Mouse (Mus musculus): ENCODE results near the gene Tnrc6b. TPM values are rescaled to one million over a fixed set of nuclear protein-coding genes. Genes with fewer than 3 reads are reported as not detected.

The Tnrc6b gene
- polyA plus RNA-seq, 1 experiment from 2014 or later, result 41.6 TPM

- ATAC-seq, result no peak
- Histone ChIP-seq H3K36me3 (ENCODE audit: control insufficient read depth, insufficient read depth) (no peaks in the 10 kb centered on the region), H3K27me3 (replicated peaks; ENCODE audit: control insufficient read depth, insufficient read depth, low read length) (no peaks in the 10 kb centered on the region), H3K27ac (ENCODE audit: low read length) (no peak overlapping the region), H3K4me2 (ENCODE audit: low read length) (no peak overlapping the region), H3K4me1 (replicated peaks; ENCODE audit: control insufficient read depth, insufficient read depth, low read length) (no peaks in the 10 kb centered on the region), H3K4me3 (replicated peaks; ENCODE audit: low read length) (no peak overlapping the region), H3K9me3 (ENCODE audit: control insufficient read depth, low read length) (no peaks in the 10 kb centered on the region), H3K9ac (replicated peaks; ENCODE audit: low read depth, low read length) (no peak overlapping the region)
- WGBS, result 92% methylated on average over 3 of the region's 3 CpGs
Measured at GRCm38 (mm10) chr15:80742991-80743474, 31.9 kb downstream of the Tnrc6b start.

- ATAC-seq, result no peak
- WGBS, result 91% methylated on average over 7 of the region's 7 CpGs
Measured at GRCm38 (mm10) chr15:80743606-80744005, 32.5 kb downstream of the Tnrc6b start.

GRCm38 (mm10) chr15:80744667-80745422 lies 33.7 kb downstream of the Tnrc6b start:
- Histone ChIP-seq H3K27me3 (replicated peaks; ENCODE audit: control insufficient read depth, insufficient read depth, low read length) (no peaks in the 10 kb centered on the region), H3K4me3 (replicated peaks; ENCODE audit: low read length) (no peak overlapping the region), H3K4me2 (ENCODE audit: low read length) (no peak overlapping the region), H3K4me1 (replicated peaks; ENCODE audit: control insufficient read depth, insufficient read depth, low read length) (no peaks in the 10 kb centered on the region), H3K9ac (replicated peaks; ENCODE audit: low read depth, low read length) (no peak overlapping the region), H3K36me3 (ENCODE audit: control insufficient read depth, insufficient read depth) (no peaks in the 10 kb centered on the region), H3K27ac (ENCODE audit: low read length) (no peak overlapping the region), H3K9me3 (ENCODE audit: control insufficient read depth, low read length) (no peaks in the 10 kb centered on the region)
- WGBS, result 90% methylated on average over 3 of the region's 3 CpGs
- no peak for ATAC-seq

More at GRCm38 (mm10) chr15:80743606-80744005, 32.5 kb downstream of the Tnrc6b start:
- H3K9me3 ChIP-seq (ENCODE audit: control insufficient read depth, low read length), result no peaks in the 10 kb centered on the region
- no peak overlapping the region for H3K4me2 ChIP-seq (ENCODE audit: low read length)
- no peak overlapping the region for H3K4me3 ChIP-seq (replicated peaks; ENCODE audit: low read length)
- H3K9ac ChIP-seq (replicated peaks; ENCODE audit: low read depth, low read length), result no peak overlapping the region
- H3K27ac ChIP-seq (ENCODE audit: low read length), result no peak overlapping the region
- H3K27me3 ChIP-seq (replicated peaks; ENCODE audit: control insufficient read depth, insufficient read depth, low read length), result no peaks in the 10 kb centered on the region
- H3K4me1 ChIP-seq (replicated peaks; ENCODE audit: control insufficient read depth, insufficient read depth, low read length), result no peaks in the 10 kb centered on the region
- H3K36me3 ChIP-seq (ENCODE audit: control insufficient read depth, insufficient read depth), result no peaks in the 10 kb centered on the region

- H3K27me3 ChIP-seq (replicated peaks; ENCODE audit: control insufficient read depth, insufficient read depth, low read length), result no peaks in the 10 kb centered on the region
- no peak overlapping the region for H3K4me2 ChIP-seq (ENCODE audit: low read length)
- no peak overlapping the region for H3K9ac ChIP-seq (replicated peaks; ENCODE audit: low read depth, low read length)
- no peak overlapping the region for H3K4me3 ChIP-seq (replicated peaks; ENCODE audit: low read length)
- WGBS, result 69% methylated on average over 5 of the region's 5 CpGs
- no peaks in the 10 kb centered on the region for H3K9me3 ChIP-seq (ENCODE audit: control insufficient read depth, low read length)
- H3K36me3 ChIP-seq (ENCODE audit: control insufficient read depth, insufficient read depth), result no peaks in the 10 kb centered on the region
- no peaks in the 10 kb centered on the region for H3K4me1 ChIP-seq (replicated peaks; ENCODE audit: control insufficient read depth, insufficient read depth, low read length)
- ATAC-seq, result no peak
- no peak overlapping the region for H3K27ac ChIP-seq (ENCODE audit: low read length)
Measured at GRCm38 (mm10) chr15:80748979-80749378, 37.9 kb downstream of the Tnrc6b start.

DNA sequence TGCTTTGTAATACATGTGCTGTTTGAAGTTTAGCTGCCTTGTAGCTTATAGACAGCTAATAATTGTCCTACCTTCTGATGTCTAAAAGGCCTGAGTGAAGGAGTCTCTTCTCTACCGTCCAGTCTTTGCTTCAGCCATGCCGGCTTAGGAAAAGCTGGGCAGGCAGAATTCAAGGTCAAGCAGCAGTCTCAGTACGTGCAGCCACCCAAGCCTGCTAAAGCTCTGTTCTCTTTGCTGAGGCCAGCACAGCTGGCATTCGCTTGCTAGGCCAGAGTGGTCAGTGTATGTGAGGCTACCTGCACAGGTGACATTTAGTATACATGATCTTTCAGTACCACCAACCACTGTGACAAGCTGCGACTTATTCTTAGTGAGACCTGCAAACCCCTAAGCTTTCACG lies 42.2 kb downstream of the Tnrc6b start:
- H3K9ac ChIP-seq (replicated peaks; ENCODE audit: low read depth, low read length), result no peak overlapping the region
- 70% methylated on average over 6 of the region's 6 CpGs for WGBS
- no peak overlapping the region; the same call in 1 of the 2 replicates for H3K27ac ChIP-seq (ENCODE audit: low read length)
- no peaks in the 10 kb centered on the region for H3K27me3 ChIP-seq (replicated peaks; ENCODE audit: control insufficient read depth, insufficient read depth, low read length)
- H3K9me3 ChIP-seq (ENCODE audit: control insufficient read depth, low read length), result no peaks in the 10 kb centered on the region
- ATAC-seq, result no peak
- no peak overlapping the region for H3K4me2 ChIP-seq (ENCODE audit: low read length)
- no peaks in the 10 kb centered on the region for H3K4me1 ChIP-seq (replicated peaks; ENCODE audit: control insufficient read depth, insufficient read depth, low read length)
- no peaks in the 10 kb centered on the region for H3K36me3 ChIP-seq (ENCODE audit: control insufficient read depth, insufficient read depth)
- no peak overlapping the region for H3K4me3 ChIP-seq (replicated peaks; ENCODE audit: low read length)

DNA sequence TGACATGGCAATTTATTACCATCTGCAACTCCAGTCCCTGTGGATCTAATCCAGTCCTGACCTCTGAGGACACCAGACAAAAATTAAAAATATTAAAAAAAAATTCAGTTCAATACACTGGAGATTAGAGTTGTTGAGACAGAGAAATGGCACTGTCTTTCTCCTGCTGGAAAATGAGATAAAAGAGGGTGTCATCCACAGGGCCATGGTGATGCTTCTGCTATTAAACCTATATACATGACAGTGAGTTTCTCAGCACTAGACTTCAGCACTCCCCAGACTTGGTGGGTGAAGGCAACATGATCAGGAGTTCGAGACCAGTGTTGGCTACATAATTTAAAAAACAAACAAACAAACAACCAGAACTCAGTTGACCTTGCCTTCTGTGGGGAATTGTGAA lies 43.0 kb downstream of the Tnrc6b start:
- H3K27ac ChIP-seq (ENCODE audit: low read length), result no peak overlapping the region
- H3K4me1 ChIP-seq (replicated peaks; ENCODE audit: control insufficient read depth, insufficient read depth, low read length), result no peaks in the 10 kb centered on the region
- 96% methylated on average over 1 of the region's 1 CpGs for WGBS
- H3K36me3 ChIP-seq (ENCODE audit: control insufficient read depth, insufficient read depth), result no peaks in the 10 kb centered on the region
- H3K9ac ChIP-seq (replicated peaks; ENCODE audit: low read depth, low read length), result no peak overlapping the region
- ATAC-seq, result no peak
- H3K4me3 ChIP-seq (replicated peaks; ENCODE audit: low read length), result no peak overlapping the region
- H3K4me2 ChIP-seq (ENCODE audit: low read length), result no peak overlapping the region
- H3K9me3 ChIP-seq (ENCODE audit: control insufficient read depth, low read length), result no peaks in the 10 kb centered on the region
- H3K27me3 ChIP-seq (replicated peaks; ENCODE audit: control insufficient read depth, insufficient read depth, low read length), result no peaks in the 10 kb centered on the region

GRCm38 (mm10) chr15:80759451-80759850 lies 48.3 kb downstream of the Tnrc6b start:
- H3K27me3 ChIP-seq (replicated peaks; ENCODE audit: control insufficient read depth, insufficient read depth, low read length), result no peaks in the 10 kb centered on the region
- ATAC-seq, result no peak
- no peaks in the 10 kb centered on the region for H3K36me3 ChIP-seq (ENCODE audit: control insufficient read depth, insufficient read depth)
- no peak overlapping the region for H3K9ac ChIP-seq (replicated peaks; ENCODE audit: low read depth, low read length)
- no peaks in the 10 kb centered on the region for H3K4me1 ChIP-seq (replicated peaks; ENCODE audit: control insufficient read depth, insufficient read depth, low read length)
- no peak overlapping the region for H3K27ac ChIP-seq (ENCODE audit: low read length)
- H3K4me3 ChIP-seq (replicated peaks; ENCODE audit: low read length), result no peak overlapping the region
- H3K4me2 ChIP-seq (ENCODE audit: low read length), result no peak overlapping the region
- no peaks in the 10 kb centered on the region for H3K9me3 ChIP-seq (ENCODE audit: control insufficient read depth, low read length)
- 91% methylated on average over 9 of the region's 9 CpGs for WGBS

DNA sequence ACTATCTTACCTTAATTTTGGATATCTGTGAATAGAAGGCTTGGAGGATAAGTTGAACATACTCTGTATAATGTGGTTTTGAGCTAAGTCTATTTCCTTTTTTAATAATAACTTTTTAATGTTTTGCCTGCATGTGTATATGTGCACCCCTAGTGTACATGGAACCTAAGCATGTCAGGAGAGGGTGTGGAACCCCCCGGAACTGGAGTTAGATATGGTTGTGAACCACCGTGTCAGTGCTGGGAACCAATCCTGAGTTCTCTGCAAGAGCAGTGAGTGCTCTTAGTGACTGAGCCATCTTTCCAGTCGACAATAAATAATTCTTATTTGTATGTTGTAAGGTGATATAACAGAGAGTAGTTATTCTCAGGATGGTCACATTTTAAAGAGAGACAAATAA lies 49.4 kb downstream of the Tnrc6b start:
- Histone ChIP-seq H3K27ac (ENCODE audit: low read length) (no peak overlapping the region), H3K9ac (replicated peaks; ENCODE audit: low read depth, low read length) (no peak overlapping the region), H3K4me2 (ENCODE audit: low read length) (no peak overlapping the region), H3K4me1 (replicated peaks; ENCODE audit: control insufficient read depth, insufficient read depth, low read length) (no peaks in the 10 kb centered on the region), H3K9me3 (ENCODE audit: control insufficient read depth, low read length) (no peaks in the 10 kb centered on the region), H3K27me3 (replicated peaks; ENCODE audit: control insufficient read depth, insufficient read depth, low read length) (no peaks in the 10 kb centered on the region), H3K4me3 (replicated peaks; ENCODE audit: low read length) (no peak overlapping the region), H3K36me3 (ENCODE audit: control insufficient read depth, insufficient read depth) (no peaks in the 10 kb centered on the region)
- 87% methylated on average over 3 of the region's 3 CpGs for WGBS
- ATAC-seq, result no peak

DNA sequence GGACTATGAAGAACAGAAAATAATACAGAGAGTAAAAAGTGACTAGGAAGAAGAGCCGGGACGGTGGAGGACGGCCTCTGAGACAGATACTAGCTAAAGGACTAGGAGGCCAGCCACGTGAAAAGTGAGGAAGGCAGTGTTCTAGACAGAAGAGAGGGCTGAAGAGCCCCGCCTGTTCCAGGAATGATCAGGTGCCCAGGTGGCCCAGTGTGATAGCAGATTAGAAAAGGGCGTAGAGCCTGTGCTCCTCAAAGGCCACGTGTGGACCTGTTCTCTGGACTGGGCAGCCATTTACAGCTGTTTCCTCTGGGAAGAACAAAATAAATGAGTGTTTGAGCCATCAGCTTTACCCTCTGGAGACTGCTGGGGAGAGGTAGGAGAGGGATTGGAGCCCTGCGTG lies 49.8 kb downstream of the Tnrc6b start:
- Histone ChIP-seq H3K9ac (replicated peaks; ENCODE audit: low read depth, low read length) (no peak overlapping the region), H3K4me3 (replicated peaks; ENCODE audit: low read length) (no peak overlapping the region), H3K4me2 (ENCODE audit: low read length) (no peak overlapping the region), H3K36me3 (ENCODE audit: control insufficient read depth, insufficient read depth) (no peaks in the 10 kb centered on the region), H3K4me1 (replicated peaks; ENCODE audit: control insufficient read depth, insufficient read depth, low read length) (no peaks in the 10 kb centered on the region), H3K9me3 (ENCODE audit: control insufficient read depth, low read length) (no peaks in the 10 kb centered on the region), H3K27me3 (replicated peaks; ENCODE audit: control insufficient read depth, insufficient read depth, low read length) (no peaks in the 10 kb centered on the region), H3K27ac (ENCODE audit: low read length) (no peak overlapping the region)
- no peak for ATAC-seq
- 66% methylated on average over 8 of the region's 8 CpGs for WGBS

Data from forebrain, embryonic 16.5 days (tissue).